Mouse (Mus musculus) skeletal muscle tissue, adult 2 months (tissue): ENCODE results near the gene Nav2.

ENCODE experiments used
- DNase-seq: peaks from one replicate; pipeline ENCODE4 v3.0.0-alpha.2; 2012; ENCODE audit warnings: low read depth, low spot score

The Nav2 gene

DNA sequence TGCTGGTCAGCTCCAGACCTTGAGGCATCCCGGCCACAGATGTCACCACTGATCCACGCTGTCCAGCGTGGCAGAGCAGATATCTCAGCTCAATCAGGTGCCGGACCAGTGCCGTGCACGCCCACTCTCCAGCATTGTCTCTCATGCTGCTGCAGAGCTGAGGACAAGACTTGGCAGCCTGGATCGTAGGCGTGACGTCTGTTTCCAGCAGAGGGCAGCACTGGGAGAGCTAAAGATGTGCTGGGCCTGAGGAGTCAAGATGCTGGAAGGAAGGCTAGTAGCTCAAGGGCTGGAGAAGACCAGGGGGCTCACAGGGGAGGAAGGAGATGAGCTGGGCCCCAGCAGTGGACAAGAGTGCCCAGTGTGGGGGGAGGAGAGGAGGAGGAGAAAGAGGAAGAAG is 341.5 kb downstream of the Nav2 start:
- DNase-seq, result peak; percentile 77

DNA sequence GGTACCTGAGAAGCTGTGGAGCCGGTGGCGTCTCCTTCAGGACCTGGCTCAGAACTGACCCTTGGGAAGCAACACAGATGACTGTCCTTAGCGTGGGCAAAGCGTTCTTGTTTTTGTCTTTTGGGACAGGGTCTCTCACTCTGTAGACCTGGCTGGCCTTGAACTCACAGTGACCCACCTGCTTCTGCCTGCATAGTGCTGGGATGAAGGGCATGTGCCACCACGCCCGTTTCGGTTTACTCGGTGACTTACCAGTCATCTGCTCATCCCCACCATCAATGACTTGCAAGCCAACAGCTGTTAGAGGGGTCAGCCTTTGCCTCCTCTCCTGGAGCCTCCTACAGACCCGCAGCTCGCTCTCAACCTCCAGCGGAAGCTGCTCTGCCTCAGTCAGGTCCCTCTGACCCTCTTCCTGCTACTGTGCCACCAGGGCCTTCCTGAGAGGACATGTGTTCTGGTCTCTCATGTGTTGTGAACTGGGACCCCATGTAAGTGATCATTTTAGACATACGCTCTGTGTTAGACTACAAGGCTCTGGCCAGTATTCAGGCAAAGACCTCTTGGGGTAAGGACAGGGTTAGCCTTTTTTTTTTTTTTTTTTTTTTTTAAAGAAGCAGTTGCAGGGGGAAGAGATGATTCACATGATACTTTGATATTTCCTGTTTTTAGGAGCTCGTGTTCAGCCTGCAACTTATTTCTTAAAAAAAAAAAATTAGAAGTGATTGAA is 342.2 kb downstream of the Nav2 start:
- no peak for DNase-seq

DNA sequence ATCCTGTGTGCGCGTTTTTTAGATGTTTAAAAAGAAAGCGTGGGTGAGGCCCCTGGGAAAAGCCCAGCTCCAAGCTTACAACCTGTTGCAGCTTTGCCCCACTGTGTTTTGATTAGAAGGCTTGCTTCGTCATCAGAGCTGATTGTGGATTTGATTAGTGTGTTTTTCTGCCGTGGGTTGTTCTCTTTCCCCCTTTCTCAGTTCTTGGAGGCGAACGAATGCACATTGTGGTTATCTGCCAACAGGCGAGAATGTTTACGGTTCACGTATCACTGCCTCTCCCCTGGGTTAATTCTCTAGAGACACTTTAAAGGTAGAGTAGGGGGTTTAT is 342.8 kb downstream of the Nav2 start:
- DNase-seq, result no peak

DNA sequence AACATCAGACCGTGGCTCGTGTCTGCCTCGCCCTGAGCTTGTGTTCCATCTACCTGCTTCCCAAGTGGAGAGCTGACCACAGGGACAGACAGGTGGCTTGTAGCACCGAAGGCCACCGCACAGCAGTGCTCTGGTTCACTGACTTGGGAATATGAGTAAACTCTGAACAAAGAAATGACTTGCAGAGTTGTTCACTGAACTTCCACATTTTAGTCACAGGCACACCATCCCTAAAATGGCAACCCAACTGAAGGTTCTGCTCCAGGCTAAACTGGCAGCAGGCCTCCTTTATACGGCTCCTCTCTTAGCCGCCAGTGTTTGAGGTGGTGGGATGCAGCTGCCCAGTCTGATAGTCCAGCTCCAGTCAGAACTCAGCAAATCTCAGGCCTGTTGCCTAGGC is 343.9 kb downstream of the Nav2 start:
- no peak for DNase-seq

DNA sequence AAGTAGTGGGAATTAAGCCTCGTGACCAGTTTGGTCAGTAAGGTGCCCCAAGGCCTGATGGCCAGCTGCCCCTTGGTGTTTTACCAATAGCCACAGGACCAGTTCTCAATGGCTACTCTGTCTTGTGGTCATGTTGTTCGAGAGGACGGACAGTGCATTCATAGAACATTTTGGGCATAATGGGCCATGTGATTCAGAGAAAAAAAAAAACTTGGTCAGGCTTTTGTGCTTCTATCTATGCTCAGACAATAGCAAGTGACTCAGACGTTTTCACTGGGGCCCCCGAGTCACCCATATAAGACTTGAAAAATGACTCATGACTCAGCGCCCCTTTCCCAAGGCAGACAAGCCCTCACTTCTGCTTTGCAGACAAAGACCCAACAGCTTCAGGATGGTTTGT is 344.4 kb downstream of the Nav2 start:
- no peak for DNase-seq

DNA sequence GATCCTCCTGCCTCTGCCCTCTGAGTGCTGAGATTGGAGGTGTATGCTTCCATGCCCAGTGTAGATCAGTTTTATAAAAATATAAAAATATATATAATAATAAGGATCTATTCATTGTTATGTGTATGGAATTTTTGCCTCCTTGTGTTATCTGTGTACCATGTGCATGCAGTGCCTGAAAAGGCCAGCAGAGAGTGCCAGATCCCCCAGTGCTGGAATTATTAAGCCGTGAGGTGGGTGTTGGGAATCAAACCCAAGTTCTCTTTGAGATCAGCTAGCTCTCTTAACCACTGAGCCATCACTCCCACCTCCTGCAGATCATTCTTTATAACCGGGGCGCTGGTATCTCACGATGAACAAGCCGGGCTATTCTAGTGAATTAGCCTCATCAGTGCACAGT is 346.5 kb downstream of the Nav2 start:
- DNase-seq, result no peak

DNA sequence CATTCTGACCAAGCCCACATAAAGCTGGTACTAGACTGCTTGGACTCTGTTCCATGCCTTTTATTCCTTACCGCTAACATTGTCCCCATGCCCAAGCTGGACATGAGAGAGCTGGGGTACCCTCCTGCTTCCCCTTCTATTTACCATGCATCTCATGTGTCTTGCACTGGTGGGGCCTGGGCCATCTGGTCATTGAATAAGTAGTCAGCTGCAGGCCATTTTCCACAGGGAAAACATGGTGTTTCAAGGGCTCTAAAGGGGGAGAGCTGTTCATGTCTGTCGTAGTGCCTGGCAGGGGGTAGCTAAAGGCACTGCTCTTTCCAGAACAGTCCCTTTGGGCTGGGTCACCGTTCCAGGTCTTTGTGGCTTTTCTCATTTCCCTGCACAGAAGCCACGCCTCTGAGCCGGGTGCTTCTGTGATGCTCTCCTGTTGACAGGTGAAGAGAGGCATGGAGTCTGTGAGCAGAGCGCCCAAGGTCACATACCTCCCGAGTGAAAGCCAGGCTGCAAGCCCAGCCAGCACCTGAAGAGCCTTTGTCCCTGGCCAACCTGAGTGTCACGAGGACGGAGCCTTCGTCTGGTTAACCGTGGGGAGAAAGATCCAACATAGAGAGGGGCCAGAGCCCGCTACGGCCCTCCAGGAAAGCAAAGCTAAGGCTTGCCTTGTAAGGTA is 348.9 kb downstream of the Nav2 start:
- DNase-seq, result no peak

DNA sequence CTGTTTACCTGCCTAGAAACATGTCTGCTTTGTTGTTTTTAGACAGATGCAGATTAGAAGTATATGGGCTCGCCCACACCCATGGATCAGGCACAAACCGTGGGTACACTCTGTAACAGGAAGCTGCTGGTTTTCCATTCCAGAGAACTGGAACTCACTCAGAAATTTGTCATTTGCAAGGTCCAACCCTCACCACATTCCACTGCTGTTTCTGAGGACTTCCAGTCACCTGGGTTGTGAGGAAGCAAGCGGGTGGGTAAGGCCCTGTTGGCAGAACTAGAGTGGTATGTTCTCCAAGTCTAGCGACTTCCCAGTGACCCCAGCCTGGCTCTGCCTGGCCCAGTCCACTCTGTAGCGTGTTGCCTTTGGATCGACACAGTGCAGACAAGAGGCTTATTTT is 349.6 kb downstream of the Nav2 start:
- peak; percentile 65 for DNase-seq

DNA sequence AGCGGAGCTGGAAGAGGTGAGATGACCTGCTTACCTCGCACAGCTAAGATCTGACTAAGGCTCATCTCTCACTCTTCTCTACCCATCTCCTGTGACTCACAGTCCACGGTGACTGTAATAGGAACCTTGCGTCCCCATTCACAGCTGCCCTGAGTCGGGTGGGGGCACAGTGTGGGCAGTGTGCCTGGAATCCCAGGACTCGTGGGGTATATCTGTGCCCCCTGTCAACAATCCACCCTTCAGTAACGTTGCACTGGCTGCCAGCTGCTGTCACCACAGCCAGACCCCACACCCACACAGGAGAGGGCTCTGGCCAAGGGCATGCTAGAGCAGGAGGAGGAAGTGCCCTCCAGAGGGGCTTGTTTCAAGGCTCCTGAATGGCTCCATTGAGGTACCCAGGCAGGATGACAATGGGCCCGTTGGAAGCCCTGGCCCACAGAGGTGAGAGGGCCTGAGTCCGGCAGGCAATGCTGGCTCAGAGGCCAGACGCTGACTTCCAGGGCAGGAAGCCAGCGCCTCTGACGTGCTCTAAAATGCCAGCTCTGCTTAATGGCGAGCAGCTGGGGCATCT is 353.5 kb downstream of the Nav2 start:
- peak; percentile 90 for DNase-seq

DNA sequence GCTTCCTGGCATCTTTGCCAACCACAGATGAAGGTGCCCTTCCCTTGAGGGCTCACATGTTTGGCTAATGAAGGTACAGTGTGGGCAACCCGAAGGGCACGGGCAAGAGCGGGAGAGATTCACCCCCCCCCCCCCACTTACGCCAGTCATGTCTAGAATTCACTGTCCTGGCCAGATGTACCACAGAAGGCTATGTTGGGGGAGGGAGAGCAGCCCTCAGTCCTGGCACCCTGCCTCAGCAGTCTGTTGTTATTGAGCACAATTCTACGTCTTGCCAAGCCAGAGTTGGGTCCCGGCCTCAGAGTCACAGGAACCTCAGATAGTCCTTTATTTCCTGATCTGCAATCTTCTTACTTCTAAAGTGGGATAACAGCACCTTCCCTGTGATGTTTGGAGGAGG is 357.9 kb downstream of the Nav2 start:
- DNase-seq, result peak; percentile 32

DNA sequence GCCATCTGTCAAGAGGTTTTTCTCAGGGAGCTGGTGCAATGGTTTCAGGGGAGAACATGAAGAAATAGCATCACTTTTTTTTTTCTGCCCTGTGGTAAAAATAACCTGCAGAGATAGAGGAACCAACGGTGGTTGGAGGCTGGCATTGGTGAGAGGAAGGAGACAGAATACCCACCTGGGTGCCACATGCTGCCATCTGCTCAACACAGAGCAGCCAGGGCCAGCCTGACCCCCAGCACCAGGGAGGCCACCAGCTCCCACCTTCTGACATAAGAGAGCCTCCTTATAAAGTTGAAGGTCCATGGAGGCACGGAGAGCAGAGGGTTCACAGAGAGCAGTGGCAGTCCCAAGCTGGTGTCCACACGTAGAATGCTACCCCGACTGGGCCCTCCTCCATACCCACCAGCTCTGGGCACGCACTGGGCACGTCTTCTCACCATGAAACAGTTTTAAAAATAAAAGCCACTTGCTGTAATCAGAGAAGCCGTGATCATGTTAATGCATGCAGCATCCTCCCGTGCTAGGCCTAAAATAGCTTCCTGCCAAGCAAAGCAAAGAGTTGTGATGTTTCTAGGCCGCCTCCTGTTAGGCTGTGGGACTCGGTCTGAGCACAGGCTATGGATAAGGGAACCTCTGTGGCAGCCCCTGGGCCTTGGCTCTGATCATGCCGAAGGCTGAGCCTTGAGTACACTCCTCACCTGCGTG is 359.3 kb downstream of the Nav2 start:
- DNase-seq, result peak; percentile 75

DNA sequence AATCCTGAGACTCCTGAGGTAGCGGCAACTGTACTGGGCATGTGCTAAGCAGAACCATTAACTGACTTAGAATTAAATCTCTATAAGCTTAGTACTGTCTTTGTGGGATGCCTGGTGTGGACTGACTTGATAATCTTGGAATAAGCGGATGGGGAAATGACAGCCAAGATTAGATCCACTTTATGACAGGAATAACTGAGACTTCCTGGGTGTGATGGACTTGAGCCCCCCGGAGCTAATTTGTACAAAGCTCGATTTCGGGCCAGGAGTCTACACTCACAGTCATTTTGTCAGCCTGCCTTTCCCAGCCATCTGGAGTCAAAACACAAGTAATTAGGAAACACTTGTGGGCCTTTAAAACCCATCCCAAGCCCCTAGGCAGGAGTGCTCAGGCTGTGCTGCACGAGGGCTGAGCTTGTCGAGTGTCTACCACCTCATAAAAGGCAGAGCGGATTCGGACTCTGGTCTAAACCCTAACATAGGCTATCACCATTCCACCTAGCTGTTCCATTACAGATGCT is 359.9 kb downstream of the Nav2 start:
- no peak for DNase-seq

DNA sequence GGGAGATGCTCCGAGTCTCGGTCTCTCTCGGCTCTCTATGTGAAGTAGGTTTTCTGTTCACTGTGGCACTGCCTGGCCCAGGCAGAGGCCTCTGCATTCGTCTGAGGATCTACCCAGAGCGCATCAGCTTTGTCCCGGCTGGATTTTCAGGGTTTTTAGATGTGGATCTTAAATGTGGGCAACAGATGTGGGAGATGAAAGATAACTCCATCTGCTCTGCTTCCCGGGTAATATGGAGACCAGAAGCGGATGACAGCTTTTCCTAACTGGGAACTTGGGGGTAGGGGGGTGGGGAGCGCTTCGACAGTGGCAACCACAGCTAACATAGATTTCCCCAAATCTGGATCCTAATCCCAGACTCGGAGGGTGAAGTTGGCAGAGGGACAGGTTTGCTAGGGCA is 362.3 kb downstream of the Nav2 start:
- DNase-seq, result no peak

DNA sequence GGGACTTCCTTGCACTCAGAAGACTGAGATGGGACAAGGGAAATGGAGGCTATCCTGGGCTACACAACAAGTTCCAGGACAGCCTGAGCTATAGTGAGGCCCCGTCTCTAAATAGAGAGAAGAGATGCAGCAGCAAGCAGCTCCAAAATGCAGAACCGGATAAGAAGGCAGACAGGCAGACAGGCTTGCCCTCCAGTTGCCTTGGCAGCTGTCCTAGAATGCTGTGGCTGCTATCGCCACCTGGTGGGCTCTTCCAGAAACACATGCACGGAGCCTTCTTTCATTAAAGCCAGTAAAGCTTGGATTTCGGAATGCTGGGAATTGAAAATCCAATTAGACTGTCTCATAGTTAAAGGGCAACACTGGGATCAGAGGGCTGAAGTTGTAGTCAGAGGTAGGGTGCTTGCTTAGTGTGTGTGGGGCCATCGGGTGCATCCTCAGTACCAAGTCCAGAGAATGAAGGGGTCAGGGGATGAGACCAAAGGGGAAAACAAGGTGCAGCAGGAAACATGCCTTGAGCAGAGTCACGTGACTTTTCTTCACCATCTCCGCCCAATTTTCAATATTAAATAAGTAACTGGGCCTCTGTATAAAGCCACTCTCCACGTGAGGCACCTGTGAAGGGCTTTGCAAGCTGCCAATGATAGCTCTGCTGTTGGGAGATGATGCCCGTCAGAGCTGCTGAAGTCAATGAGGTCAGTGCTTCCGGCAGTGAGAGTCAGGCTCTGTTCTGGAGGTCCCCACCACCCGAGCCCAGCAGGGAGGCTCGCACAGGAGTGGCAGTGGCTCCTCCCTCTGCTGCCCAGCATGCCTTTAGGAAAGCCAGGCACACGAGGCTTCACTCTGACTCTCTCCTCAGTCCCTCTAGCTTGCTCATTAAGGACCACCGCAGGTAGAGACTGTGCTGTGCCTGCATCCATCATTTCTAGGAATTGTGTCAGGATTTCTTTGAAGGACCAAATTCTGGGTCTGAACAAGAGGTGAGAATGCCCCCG is 364.2 kb downstream of the Nav2 start:
- DNase-seq, result peak; percentile 63

DNA sequence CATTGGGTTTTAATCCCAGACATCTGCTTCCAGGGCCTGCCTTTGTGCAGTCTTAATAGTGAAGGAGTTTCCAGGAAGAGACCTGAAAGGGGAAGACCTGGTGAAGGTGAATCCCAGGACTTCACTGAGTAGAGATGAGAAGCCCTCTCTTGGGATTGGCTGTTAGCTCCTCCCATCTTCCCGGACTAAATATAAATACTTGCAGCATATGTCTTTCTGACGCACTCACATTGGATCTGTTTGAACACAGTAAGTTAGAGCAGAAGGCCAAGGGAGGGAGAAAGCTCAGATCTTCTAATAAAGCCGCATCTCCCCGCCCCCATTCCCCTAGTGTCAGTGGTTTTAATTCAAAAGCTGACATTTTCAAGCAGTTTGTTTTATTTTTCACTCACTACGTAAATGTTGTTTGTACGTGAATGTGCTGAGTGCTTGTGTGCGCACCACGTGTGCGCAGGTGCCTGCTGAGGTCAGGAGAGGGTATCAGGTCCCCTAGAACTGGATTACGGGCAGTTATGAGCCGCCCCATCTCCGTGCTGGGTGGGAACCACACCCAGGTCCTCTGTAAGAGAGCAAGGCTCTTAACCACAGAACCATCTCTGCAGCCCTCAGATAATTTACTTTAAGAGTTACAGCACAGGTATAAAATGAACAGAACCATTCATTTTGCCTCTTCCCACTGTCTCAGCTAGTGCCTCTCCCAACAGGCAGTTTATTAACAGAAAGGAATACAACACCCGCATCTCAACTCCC is 365.6 kb downstream of the Nav2 start:
- DNase-seq, result no peak

DNA sequence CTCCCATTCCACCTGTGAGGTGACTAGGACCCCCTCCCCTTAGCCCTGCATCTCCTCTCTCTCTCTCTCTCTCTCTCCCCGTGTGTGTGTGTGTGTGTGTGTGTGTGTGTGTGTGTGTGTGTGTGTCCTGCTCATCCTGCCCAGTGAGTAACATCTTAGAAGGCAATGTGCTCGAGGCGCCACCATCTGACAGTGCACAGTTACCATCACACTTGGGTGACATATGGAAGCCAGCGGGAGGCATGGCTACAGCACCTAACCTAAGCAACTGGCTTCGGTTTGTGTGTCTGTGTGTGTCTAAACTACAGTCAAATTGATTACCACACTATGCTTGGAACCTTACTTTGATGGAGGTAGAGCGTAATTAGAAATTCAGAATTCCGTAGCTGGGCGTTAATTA is 366.2 kb downstream of the Nav2 start:
- no peak for DNase-seq

DNA sequence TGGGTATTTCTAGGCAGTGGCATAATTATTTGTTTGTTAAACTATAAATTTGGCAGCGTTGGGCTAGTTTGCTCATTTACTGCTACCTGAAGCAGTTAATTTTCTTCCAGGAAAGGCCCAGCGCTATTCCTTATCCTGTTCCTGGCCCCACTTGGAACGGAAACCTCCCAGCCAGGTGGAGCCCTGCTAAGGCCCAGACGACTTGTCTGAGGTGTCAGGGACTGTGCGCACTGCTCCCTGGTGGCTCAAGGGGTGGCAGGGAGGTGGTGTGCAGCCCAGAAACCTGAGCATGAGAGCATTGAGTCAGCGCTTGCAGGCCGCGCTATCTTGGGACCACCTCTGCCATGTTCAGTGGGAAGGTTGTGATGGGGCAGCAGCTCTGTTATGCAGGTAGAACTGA is 367.6 kb downstream of the Nav2 start:
- no peak for DNase-seq

DNA sequence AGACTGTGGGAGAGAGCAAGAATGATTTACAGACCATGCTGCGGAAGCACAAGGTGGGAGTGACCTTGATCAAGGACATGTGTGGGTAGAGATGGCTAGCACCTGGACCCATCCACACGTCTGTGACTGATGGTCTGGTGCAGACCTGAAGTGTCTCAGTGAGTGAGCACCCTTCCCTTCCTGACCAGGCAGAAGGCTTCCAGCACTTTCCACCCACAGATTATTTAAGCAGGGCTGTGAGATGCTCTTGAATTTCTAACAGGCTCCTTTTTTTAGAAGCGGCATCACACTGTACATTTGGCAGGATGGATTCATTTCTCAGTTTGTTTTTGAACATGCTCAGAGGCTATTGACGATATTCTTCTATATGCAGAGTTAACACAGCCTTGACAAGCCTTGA is 369.2 kb downstream of the Nav2 start:
- no peak for DNase-seq

DNA sequence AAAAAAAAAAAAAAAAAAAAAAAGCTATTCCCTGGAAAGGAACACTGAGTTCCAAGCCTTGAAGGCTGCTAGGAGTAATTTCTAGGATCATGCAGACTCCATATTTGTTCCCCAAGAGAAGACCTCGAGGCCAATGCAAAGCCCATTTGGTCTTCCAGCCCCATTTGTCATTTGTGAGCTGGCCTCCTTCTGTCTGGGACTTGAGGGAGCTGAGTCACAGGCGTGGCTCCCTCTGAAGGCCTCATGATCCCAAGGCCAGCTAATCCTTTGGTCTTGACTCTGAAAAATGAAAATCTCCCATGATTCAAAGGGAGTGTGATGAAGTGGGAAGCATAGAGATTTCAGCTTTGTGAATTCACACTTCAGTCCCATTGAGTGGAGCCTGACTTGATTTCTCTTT is 370.0 kb downstream of the Nav2 start:
- DNase-seq, result no peak

DNA sequence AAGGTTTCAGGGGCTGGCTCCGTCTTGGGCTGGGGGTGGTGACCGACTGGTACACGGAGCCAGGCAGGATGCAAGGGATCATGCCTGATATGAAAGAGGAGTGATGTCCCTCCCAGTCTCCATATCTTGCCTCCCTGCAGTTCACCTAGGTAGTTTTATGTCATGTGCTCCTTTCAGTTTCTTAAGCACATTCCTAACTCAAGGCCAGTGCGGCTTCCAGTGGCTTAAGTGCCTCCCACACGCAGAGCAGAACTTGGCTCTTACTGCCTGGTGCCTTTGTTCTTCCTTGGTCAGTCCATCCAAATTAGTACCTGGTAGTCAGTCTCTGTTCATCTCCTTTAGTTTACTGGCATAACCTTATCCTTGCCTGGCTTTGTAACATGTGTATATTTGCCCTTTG is 371.9 kb downstream of the Nav2 start:
- DNase-seq, result no peak

DNA sequence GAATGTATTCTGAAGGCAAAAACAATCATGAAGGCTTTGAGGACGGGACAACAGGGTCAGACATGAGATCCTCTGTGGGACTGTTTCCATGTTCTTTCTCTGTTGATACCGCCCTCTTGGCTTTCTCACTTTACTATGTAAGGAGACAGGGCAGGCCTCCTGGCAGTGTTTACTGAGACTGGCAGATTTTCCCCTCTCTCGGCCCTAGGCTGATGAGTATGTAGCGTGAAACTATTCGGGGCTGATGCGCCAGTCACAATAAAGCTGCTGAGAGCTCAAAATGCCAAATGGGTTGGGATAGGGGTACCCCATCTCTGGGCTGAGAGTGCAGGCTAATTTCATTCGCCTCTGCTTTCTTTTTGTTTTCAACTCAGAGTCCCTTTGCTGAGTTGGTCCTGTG is 373.9 kb downstream of the Nav2 start:
- no peak for DNase-seq
